Comparison of ENCODE assay signal across 18 mouse cellular contexts in the genomic region with DNA sequence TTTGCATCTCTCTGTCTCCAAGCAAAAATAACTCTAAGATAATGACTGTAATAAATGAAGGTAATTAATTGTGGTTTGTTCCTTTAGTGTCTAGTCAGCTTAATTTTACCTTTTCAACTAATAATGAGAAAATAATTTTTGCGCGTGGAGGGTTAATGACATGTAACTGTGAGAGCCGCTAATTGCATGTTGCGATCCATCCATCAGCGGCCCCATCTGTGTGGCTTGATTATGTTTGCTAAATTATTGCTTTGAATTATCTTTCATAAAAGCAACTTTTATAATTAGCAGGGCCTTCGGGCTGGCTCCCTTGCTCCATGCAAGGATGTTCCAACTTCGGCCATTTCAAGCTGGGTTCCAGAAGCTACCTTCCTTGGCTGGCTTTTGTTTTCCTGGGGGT.
"Had no signal": no experiment of that assay in that cellular context is flagged by ENCODE, and none has a peak within 500 bp of the region (broad histone marks: within the 10 kb centered on the region; RNA-seq: fewer than 3 reads in every experiment).

No protein-coding gene starts in this region.

- H3K9ac ChIP-seq: liver, postnatal 0 days; lung, embryonic 15.5 days; midbrain, embryonic 12.5 days; neural tube, embryonic 12.5 days; stomach, embryonic 15.5 days had no signal

- H3K4me2 ChIP-seq: lung, embryonic 15.5 days; midbrain, embryonic 12.5 days; neural tube, embryonic 12.5 days; stomach, embryonic 15.5 days had no signal

- H3K27ac ChIP-seq: lung, embryonic 15.5 days; macrophage; midbrain, embryonic 12.5 days; stomach, embryonic 15.5 days; stomach, postnatal 0 days had no signal

- H3K36me3 ChIP-seq: lung, embryonic 15.5 days; midbrain, embryonic 12.5 days; neural tube, embryonic 12.5 days; stomach, embryonic 15.5 days had no signal

- H3K27me3 ChIP-seq: stomach, embryonic 15.5 days had no signal

- H3K4me1 ChIP-seq: lung, embryonic 15.5 days; megakaryocyte, embryonic 14.5 days; stomach, embryonic 15.5 days had no signal

- DNase-seq: liver, postnatal 0 days; lung, adult 2 months; lung, postnatal 14 days; lung, postnatal 36 days; midbrain, embryonic 14.5 days; right cerebral cortex, postnatal 14 days; thymus, adult 2 months; thymus, postnatal 25 days; thymus, postnatal 4 days had no signal

- H3K4me3 ChIP-seq: lung, embryonic 15.5 days; megakaryocyte, embryonic 14.5 days; midbrain, embryonic 12.5 days; neural tube, embryonic 12.5 days; stomach, embryonic 15.5 days had no signal

- H3K9me3 ChIP-seq: lung, embryonic 15.5 days; megakaryocyte, embryonic 14.5 days; midbrain, embryonic 12.5 days; neural tube, embryonic 12.5 days; stomach, embryonic 15.5 days had no signal

- ATAC-seq: liver, postnatal 0 days; lung, postnatal 0 days; midbrain, embryonic 16.5 days had no signal
